ENCODE assay signal across 11 mouse cellular contexts in genomic region chr11:21994377-21995370, GRCm38 (mm10). TPM values are rescaled to one million over a fixed set of nuclear protein-coding genes. Genes with fewer than 3 reads are reported as not detected.
A peak's percentile ranks its signal among the peaks of the same experiment; 100 is the strongest.
DNase-seq lines count a peak whose midpoint lies in the region; ATAC-seq and TF ChIP-seq lines count a peak whose summit lies in the region.
"Had no signal": no experiment of that assay in that cellular context is flagged by ENCODE, and none has a peak within 500 bp of the region (broad histone marks: within the 10 kb centered on the region; RNA-seq: fewer than 3 reads in every experiment).

No protein-coding gene starts in this region.

- H3K4me2 ChIP-seq in embryonic facial prominence, embryonic 15.5 days (replicated peaks), result 0 out of 2 replicates have a peak overlapping the region, but pooled peaks have one; percentile 15
- H3K4me2 ChIP-seq in midbrain, embryonic 15.5 days, result peak overlapping the region; percentile 35
- H3K4me2 ChIP-seq in stomach, postnatal 0 days (replicated peaks; ENCODE audit: low read depth), result no peak overlapping the region

- no peak for TF ChIP-seq CTCF in lung, adult 2 months (IDR thresholded peaks at IDR 0.05; ENCODE audit: insufficient read depth, low read length)
- no peak for TF ChIP-seq CTCF in stomach, postnatal 0 days (IDR thresholded peaks at IDR 0.05; ENCODE audit: low read depth)

- no peak overlapping the region for H3K27ac ChIP-seq in embryonic facial prominence, embryonic 15.5 days (replicated peaks)
- peak overlapping the region; percentile 58; the same call in 1 of the 2 replicates for H3K27ac ChIP-seq in midbrain, embryonic 15.5 days
- H3K27ac ChIP-seq in stomach, postnatal 0 days (replicated peaks), result no peak overlapping the region
- H3K27ac ChIP-seq: limb, embryonic 13.5 days had no signal

- peak; percentile 80 for DNase-seq in heart, adult 11 months
- no peak for DNase-seq in heart, postnatal 25 days (ENCODE audit: low spot score)
- peak; percentile 14 for DNase-seq in lung, adult 2 months
- DNase-seq in lung, postnatal 25 days (ENCODE audit: low spot score), result no peak
- DNase-seq in urinary bladder, adult 2 months (ENCODE audit: low spot score), result no peak
- no peak for DNase-seq in stomach, postnatal 0 days (ENCODE audit: low spot score)

- TF ChIP-seq POLR2A in lung, adult 2 months (IDR thresholded peaks at IDR 0.05; ENCODE audit: borderline replicate concordance, extremely low read depth, low read depth, low read length), result no peak

- no peaks in the 10 kb centered on the region for H3K9me3 ChIP-seq in embryonic facial prominence, embryonic 15.5 days (replicated peaks)
- H3K9me3 ChIP-seq in midbrain, embryonic 15.5 days, result no peaks in the 10 kb centered on the region
- no peaks in the 10 kb centered on the region for H3K9me3 ChIP-seq in stomach, postnatal 0 days (ENCODE audit: control insufficient read depth, low read length)
- H3K9me3 ChIP-seq: limb, embryonic 13.5 days had no signal

- no peak overlapping the region for H3K4me3 ChIP-seq in lung, adult 2 months (replicated peaks; ENCODE audit: extremely low read depth, low read depth, low read length)
- 0 out of 2 replicates have a peak overlapping the region, but pooled peaks have one; percentile 8 for H3K4me3 ChIP-seq in embryonic facial prominence, embryonic 15.5 days (replicated peaks)
- peak overlapping the region; percentile 8; the same call in 1 of the 2 replicates for H3K4me3 ChIP-seq in midbrain, embryonic 15.5 days
- no peak overlapping the region for H3K4me3 ChIP-seq in stomach, postnatal 0 days (ENCODE audit: low read depth, low read length)
- H3K4me3 ChIP-seq: erythroblast, embryonic 14.5 days had no signal

- H3K27me3 ChIP-seq in embryonic facial prominence, embryonic 15.5 days, result peaks cover 77% of the 10 kb centered on the region
- H3K27me3 ChIP-seq in midbrain, embryonic 15.5 days (replicated peaks), result peaks cover 36% of the 10 kb centered on the region
- H3K27me3 ChIP-seq in stomach, postnatal 0 days (ENCODE audit: control insufficient read depth, insufficient read depth, low read length), result peaks cover 19% of the 10 kb centered on the region

- no peak for ATAC-seq in embryonic facial prominence, embryonic 15.5 days (ENCODE audit: insufficient number of reproducible peaks, low FRiP score, low TSS enrichment, low read depth)
- ATAC-seq in midbrain, embryonic 15.5 days (replicated peaks), result no peak
- ATAC-seq in stomach, postnatal 0 days (ENCODE audit: low FRiP score, low TSS enrichment), result no peak

- H3K4me1 ChIP-seq in lung, adult 2 months (ENCODE audit: control insufficient read depth, insufficient read depth, low read length), result no peaks in the 10 kb centered on the region
- H3K4me1 ChIP-seq in embryonic facial prominence, embryonic 15.5 days, result peaks cover 25% of the 10 kb centered on the region
- H3K4me1 ChIP-seq in midbrain, embryonic 15.5 days, result peaks cover 29% of the 10 kb centered on the region
- H3K4me1 ChIP-seq in stomach, postnatal 0 days (replicated peaks; ENCODE audit: control insufficient read depth, insufficient read depth), result no peaks in the 10 kb centered on the region; the same call in 1 of the 2 replicates

- no peaks in the 10 kb centered on the region for H3K36me3 ChIP-seq in embryonic facial prominence, embryonic 15.5 days
- no peaks in the 10 kb centered on the region for H3K36me3 ChIP-seq in midbrain, embryonic 15.5 days (replicated peaks)
- no peaks in the 10 kb centered on the region for H3K36me3 ChIP-seq in stomach, postnatal 0 days (ENCODE audit: control insufficient read depth, insufficient read depth, low read length)
- H3K36me3 ChIP-seq: limb, embryonic 13.5 days had no signal

- intact Hi-C loops in heart, postnatal 25 days (cut with DNase I), result loop anchor here (10.0 kb wide), 1 partner anchor 290 kb away; no protein-coding TSS in a partner anchor

- 9% methylated on average over 34 of the region's 34 CpGs for WGBS in lung, adult 2 months
- 10% methylated on average over 34 of the region's 34 CpGs for WGBS in embryonic facial prominence, embryonic 15.5 days
- WGBS in midbrain, embryonic 15.5 days, result 8% methylated on average over 34 of the region's 34 CpGs
- 4% methylated on average over 34 of the region's 34 CpGs for WGBS in stomach, postnatal 0 days

- TF ChIP-seq EP300 in stomach, postnatal 0 days (optimal IDR thresholded peaks at IDR 0.05), result no peak

- no peak overlapping the region for H3K9ac ChIP-seq in embryonic facial prominence, embryonic 15.5 days
- no peak overlapping the region for H3K9ac ChIP-seq in midbrain, embryonic 15.5 days
- no peak overlapping the region for H3K9ac ChIP-seq in stomach, postnatal 0 days (ENCODE audit: low read length)
- H3K9ac ChIP-seq: limb, embryonic 13.5 days had no signal

RNA-seq across cellular contexts. Expression of gene Otx1, which starts 8.0 kb away (rescaled TPM):
- not detected for total RNA-seq in heart, postnatal 25 days (2021)
- polyA plus RNA-seq in lung, adult 2 months (2012; rRNA removed), result 0.70 and 1.5 TPM in 2 replicates
- 9.3 and 12.7 TPM in 2 replicates for polyA plus RNA-seq in embryonic facial prominence, embryonic 15.5 days (2015; fragmentation: Nextera tagmentation; extraction: Ambion mirVana)
- 11.5 and 12.2 TPM in 2 replicates for polyA plus RNA-seq in midbrain, embryonic 15.5 days (2015; fragmentation: Nextera tagmentation; extraction: Ambion mirVana)
- 0.01 and 0.03 TPM in 2 replicates for polyA plus RNA-seq in urinary bladder, adult 2 months (2012; rRNA removed)
- polyA plus RNA-seq in stomach, postnatal 0 days (2015; fragmentation: Nextera tagmentation; extraction: Ambion mirVana), result 0.02 TPM in 1 of 2 replicates, not detected in the other
- total RNA-seq: hematopoietic stem cell, adult 5-6 weeks had no signal
- polyA plus RNA-seq: erythroblast, embryonic 14.5 days had no signal

Comparison
In these comparisons a context has a peak if more than half of its experiments do, and no peak if none do; other contexts are left out.
1. DNase-seq: peak in heart, adult 11 months (single experiment) and lung, adult 2 months (single experiment); none in heart, postnatal 25 days (single experiment), lung, postnatal 25 days (single experiment), urinary bladder, adult 2 months (single experiment) and stomach, postnatal 0 days (single experiment).
2. H3K4me3 ChIP-seq: peak in embryonic facial prominence, embryonic 15.5 days (single experiment) and midbrain, embryonic 15.5 days (single experiment); none in lung, adult 2 months (single experiment) and stomach, postnatal 0 days (single experiment).